Mouse (Mus musculus) lung, postnatal 0 days (tissue): ENCODE results near the gene Togaram2.

ENCODE experiments used
- CTCF ChIP-seq: IDR thresholded peaks from 2 replicates; pipeline ENCODE4 v1.5.1; 2016; ENCODE audit warnings: antibody characterized with exemption, mild to moderate bottlenecking
- EP300 ChIP-seq: IDR thresholded peaks from 2 replicates; pipeline ENCODE4 v1.6.1; 2016; ENCODE audit warnings: antibody characterized with exemption, mild to moderate bottlenecking, control low read depth

DNA sequence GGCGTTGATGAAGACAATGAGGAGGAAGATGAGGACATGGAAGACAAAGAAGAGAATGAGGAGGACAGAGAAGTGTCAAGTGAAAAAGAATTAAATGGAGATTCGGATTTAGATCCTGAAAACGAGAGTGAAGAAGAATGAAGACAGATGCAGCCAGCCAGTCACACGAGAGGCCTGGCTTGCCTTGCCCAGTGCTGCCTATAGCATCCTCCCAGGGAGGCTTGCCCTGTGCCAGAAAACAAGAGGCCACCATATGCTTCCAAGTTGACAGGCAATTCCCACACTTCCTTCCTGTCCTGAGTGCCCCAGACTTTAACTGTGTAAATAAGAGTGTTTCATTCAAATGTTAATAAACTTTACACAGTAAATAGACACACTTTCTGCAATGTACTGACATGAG is 15.5 kb upstream of the Togaram2 start:
- TF ChIP-seq CTCF: no peak
- TF ChIP-seq EP300: no peak
